Mouse (Mus musculus) small intestine, adult 2 months (tissue): ENCODE results near the gene Ugt1a6b.

Source experiments
- CTCF ChIP-seq: fragments of 200-500 bp; IDR thresholded peaks from 2 replicates; pipeline ENCODE4 v1.5.1; 2012; ENCODE audit warnings: low read depth, mild to moderate bottlenecking, control low read depth, inconsistent platforms, low read length, moderate library complexity, mixed read lengths; ENCODE audit not compliant: insufficient replicate concordance, insufficient read length; ENCODE audit errors: extremely low read depth
- POLR2A ChIP-seq: fragments of 200-500 bp; IDR thresholded peaks from 2 replicates; pipeline ENCODE4 v1.6.1; 2012; ENCODE audit warnings: low read depth, mild to moderate bottlenecking, control low read depth, inconsistent platforms, low read length, moderate library complexity

- TF ChIP-seq CTCF (no peak), POLR2A (no peak)
Measured at GRCm38 (mm10) chr1:88104667-88105430, 1.8 kb downstream of the Ugt1a6b start.
